Mouse (Mus musculus): ENCODE results near the gene Filip1. TPM values are rescaled to one million over a fixed set of nuclear protein-coding genes. Genes with fewer than 3 reads are reported as not detected.

Filip1 gene
- polyA plus RNA-seq, 1 experiment from 2014 or later = 1.8 TPM

DNA sequence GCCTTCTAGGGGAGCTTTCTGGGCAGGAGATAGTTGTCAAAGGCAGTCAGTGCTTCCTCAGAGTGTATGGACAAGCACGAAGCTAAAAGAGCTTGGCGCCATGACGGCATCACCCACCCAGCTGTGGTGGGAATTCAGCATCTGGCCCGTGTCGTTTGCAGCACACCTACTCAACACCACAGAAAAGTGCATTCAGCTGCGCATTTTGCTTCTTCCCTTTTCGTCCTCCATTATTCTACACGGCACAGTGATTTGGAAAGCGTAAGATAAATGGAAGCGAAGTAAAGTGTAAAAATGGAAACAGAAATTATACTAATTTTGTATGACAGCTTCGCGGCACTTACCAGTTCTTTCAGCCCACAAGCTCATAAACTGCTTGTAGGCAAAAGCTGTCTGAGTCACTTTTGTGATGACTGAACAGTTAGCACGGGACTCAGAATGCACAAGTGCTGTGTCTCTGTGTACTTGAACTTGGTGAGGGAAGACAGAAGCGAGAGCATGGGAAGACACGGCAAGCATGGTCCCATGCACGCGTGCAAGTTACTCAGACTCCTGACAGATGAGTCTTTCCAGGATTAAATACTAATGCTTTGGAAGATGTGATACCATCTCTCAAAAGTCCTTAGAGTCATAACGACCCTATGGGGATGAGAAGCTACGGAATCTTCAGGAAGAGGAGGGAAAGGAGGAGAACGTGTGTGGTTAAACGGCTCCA lies 85.3 kb downstream of the Filip1 start:
- no peak overlapping the region for H3K4me3 ChIP-seq (ENCODE audit: low read depth, low read length)
- H3K27ac ChIP-seq (ENCODE audit: low read depth, low read length) = no peak overlapping the region
- ATAC-seq (replicated peaks; ENCODE audit: low FRiP score) (no peak), DNase-seq (ENCODE audit: low spot score) (no peak)
- no peaks in the 10 kb centered on the region for H3K27me3 ChIP-seq (replicated peaks; ENCODE audit: control insufficient read depth, insufficient read depth, low read length)
- H3K4me1 ChIP-seq (replicated peaks; ENCODE audit: control insufficient read depth, insufficient read depth, low read length) = no peaks in the 10 kb centered on the region
- H3K9ac ChIP-seq (ENCODE audit: low read depth, low read length) = no peak overlapping the region
- H3K4me2 ChIP-seq = no peak overlapping the region
- H3K9me3 ChIP-seq (ENCODE audit: control insufficient read depth, low read length) = no peaks in the 10 kb centered on the region
- 88% methylated on average over 21 of the region's 21 CpGs for whole genome bisulfite sequencing
- no peaks in the 10 kb centered on the region for H3K36me3 ChIP-seq (ENCODE audit: control insufficient read depth, insufficient read depth, low read length)

DNA sequence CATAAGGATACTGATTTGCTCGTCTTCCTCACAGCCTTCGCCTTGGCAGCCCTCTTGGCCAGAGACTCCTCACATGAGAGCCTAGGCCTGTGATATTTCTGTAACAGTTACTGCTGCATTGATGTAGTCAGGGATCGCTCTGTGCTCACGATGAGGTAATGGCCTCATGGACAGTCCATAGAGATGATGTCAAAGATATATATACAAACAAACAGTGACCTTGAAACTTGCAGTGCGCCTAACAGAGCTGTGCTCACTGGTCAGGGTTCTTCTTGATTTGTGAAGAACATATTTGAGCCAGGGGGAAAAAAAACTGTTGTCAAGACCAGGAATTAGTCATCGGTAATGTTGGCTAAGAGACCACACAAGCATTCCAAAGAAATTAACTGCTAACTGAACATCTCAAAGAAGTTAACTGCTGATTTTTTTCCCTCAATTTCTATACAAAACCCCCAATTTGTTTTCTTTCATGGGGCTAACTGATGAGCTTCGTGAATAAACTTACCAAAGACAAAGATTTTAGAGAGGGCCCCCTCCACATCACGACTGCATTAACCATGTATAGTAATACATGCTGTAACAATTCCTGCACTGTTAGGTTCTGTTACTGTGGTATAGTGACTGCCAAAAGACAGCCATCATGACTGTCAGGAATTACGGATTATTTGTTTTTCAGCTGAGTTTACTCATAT lies 86.0 kb downstream of the Filip1 start:
- Histone ChIP-seq H3K36me3 (ENCODE audit: control insufficient read depth, insufficient read depth, low read length) (no peaks in the 10 kb centered on the region), H3K9me3 (ENCODE audit: control insufficient read depth, low read length) (no peaks in the 10 kb centered on the region), H3K27me3 (replicated peaks; ENCODE audit: control insufficient read depth, insufficient read depth, low read length) (no peaks in the 10 kb centered on the region), H3K4me2 (no peak overlapping the region), H3K27ac (ENCODE audit: low read depth, low read length) (no peak overlapping the region), H3K4me1 (replicated peaks; ENCODE audit: control insufficient read depth, insufficient read depth, low read length) (no peaks in the 10 kb centered on the region), H3K4me3 (ENCODE audit: low read depth, low read length) (no peak overlapping the region), H3K9ac (ENCODE audit: low read depth, low read length) (no peak overlapping the region)
- no peak for DNase-seq (ENCODE audit: low spot score)
- 87% methylated on average over 9 of the region's 9 CpGs for WGBS
- ATAC-seq (replicated peaks; ENCODE audit: low FRiP score) = no peak

DNA sequence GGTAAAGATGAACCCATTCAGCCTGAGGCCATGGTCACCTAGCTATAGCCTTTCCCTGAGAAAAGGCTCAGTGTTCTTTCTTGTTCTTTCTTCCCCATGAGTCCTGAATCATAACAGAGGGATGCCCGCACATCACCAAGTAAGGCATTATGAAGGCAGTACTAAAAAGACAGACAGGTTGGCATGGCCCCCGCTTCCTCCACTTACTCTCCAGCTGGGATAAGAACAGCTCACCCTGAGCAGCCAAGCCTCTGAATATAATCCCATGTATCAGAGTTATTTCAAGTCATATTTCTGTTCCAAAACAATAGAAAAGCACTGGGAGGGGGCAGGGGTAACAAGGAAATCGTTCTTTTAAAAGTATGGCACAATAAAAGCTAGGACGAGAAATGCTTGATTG lies 86.7 kb downstream of the Filip1 start:
- no peaks in the 10 kb centered on the region for H3K27me3 ChIP-seq (replicated peaks; ENCODE audit: control insufficient read depth, insufficient read depth, low read length)
- H3K4me1 ChIP-seq (replicated peaks; ENCODE audit: control insufficient read depth, insufficient read depth, low read length) = no peaks in the 10 kb centered on the region
- H3K27ac ChIP-seq (ENCODE audit: low read depth, low read length) = no peak overlapping the region
- no peak for ATAC-seq (replicated peaks; ENCODE audit: low FRiP score)
- H3K4me2 ChIP-seq = no peak overlapping the region
- no peak overlapping the region for H3K4me3 ChIP-seq (ENCODE audit: low read depth, low read length)
- no peak for DNase-seq (ENCODE audit: low spot score)
- no peaks in the 10 kb centered on the region for H3K9me3 ChIP-seq (ENCODE audit: control insufficient read depth, low read length)
- 87% methylated on average over 4 of the region's 4 CpGs for WGBS
- H3K36me3 ChIP-seq (ENCODE audit: control insufficient read depth, insufficient read depth, low read length) = no peaks in the 10 kb centered on the region
- no peak overlapping the region for H3K9ac ChIP-seq (ENCODE audit: low read depth, low read length)

DNA sequence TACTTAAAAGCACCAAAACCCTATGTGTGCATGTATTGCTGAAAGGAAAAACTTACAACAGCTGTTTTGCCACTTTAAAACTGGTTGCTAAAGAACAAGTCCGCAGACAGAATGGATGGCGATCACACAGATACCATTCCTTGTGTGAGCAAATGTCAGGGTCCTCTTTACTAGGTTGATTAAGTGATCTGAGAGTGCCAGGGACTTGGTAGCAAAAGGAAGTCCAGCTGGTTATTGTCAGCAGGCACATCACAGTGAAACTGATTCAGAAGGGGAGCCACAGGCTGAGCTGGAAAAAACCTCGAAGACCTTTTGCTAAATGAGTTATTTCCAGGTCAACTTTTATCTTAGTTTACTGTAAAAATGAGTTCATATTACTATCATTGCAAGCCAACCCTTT lies 89.4 kb downstream of the Filip1 start:
- no peak for ATAC-seq (replicated peaks; ENCODE audit: low FRiP score)
- H3K27me3 ChIP-seq (replicated peaks; ENCODE audit: control insufficient read depth, insufficient read depth, low read length) = no peaks in the 10 kb centered on the region
- H3K9me3 ChIP-seq (ENCODE audit: control insufficient read depth, low read length) = no peaks in the 10 kb centered on the region
- no peak for DNase-seq (ENCODE audit: low spot score)
- H3K4me1 ChIP-seq (replicated peaks; ENCODE audit: control insufficient read depth, insufficient read depth, low read length) = no peaks in the 10 kb centered on the region
- H3K4me3 ChIP-seq (ENCODE audit: low read depth, low read length) = no peak overlapping the region
- H3K4me2 ChIP-seq = no peak overlapping the region
- H3K36me3 ChIP-seq (ENCODE audit: control insufficient read depth, insufficient read depth, low read length) = no peaks in the 10 kb centered on the region
- 75% methylated on average over 3 of the region's 3 CpGs for WGBS
- H3K27ac ChIP-seq (ENCODE audit: low read depth, low read length) = no peak overlapping the region
- H3K9ac ChIP-seq (ENCODE audit: low read depth, low read length) = no peak overlapping the region

DNA sequence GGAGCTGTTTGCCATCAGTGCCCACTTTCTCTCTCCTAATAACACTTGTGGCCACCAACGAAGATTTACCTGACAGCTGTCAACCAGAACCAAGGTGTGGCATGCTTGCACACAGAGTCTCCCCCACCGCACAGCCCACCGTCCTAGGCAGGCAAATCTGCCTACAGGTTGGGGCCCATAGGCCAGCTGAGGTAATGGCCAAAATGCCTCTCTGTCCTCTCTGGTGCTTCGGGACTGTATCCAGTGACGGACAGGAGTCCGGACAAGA lies 90.2 kb downstream of the Filip1 start:
- Histone ChIP-seq H3K9ac (ENCODE audit: low read depth, low read length) (no peak overlapping the region), H3K36me3 (ENCODE audit: control insufficient read depth, insufficient read depth, low read length) (no peaks in the 10 kb centered on the region), H3K4me2 (no peak overlapping the region), H3K27ac (ENCODE audit: low read depth, low read length) (no peak overlapping the region), H3K4me3 (ENCODE audit: low read depth, low read length) (no peak overlapping the region), H3K27me3 (replicated peaks; ENCODE audit: control insufficient read depth, insufficient read depth, low read length) (no peaks in the 10 kb centered on the region), H3K4me1 (replicated peaks; ENCODE audit: control insufficient read depth, insufficient read depth, low read length) (no peaks in the 10 kb centered on the region), H3K9me3 (ENCODE audit: control insufficient read depth, low read length) (no peaks in the 10 kb centered on the region)
- WGBS = 86% methylated on average over 6 of the region's 6 CpGs
- no peak for DNase-seq (ENCODE audit: low spot score)
- ATAC-seq (replicated peaks; ENCODE audit: low FRiP score) = no peak

DNA sequence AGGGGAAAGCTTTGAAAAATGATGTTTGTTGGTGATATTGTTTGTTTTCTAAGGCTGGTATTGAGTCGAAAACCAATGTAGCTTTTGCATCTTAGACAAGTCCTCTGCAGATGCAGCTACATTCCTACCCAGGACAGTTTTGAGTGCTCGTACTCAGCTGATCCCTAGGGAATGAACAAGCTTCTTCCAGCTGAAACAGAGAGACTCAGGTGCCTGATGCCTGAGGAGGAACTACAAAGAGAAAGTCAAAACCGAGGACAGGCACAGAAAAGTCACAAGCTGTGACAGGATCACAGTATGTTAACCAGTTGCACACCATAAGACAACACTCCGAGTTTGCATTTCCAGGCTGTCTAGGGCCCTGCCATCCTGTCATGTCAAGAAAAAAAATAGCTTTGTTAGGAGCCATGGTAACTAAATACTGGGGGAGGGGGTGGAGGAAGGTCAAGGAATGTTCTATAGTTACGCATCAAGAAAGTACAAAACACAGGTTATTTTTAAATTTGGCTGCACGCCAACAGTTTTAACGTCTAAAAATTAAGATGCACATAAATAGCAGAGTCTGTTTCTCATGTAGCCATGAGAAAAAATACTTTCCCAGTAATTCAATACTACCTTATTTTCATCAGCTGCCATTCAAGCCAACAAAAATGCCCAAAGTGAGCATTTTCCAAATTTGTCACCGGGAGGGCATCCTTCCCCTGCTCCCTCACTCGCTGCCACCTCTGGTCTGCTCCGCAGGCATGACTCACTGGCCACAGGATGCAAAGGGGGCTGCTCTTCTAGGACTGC lies 90.8 kb downstream of the Filip1 start:
- no peak overlapping the region for H3K4me2 ChIP-seq
- H3K27ac ChIP-seq (ENCODE audit: low read depth, low read length) = no peak overlapping the region
- 64% methylated on average over 10 of the region's 10 CpGs for WGBS
- ATAC-seq (replicated peaks; ENCODE audit: low FRiP score) (no peak), DNase-seq (ENCODE audit: low spot score) (no peak)
- H3K27me3 ChIP-seq (replicated peaks; ENCODE audit: control insufficient read depth, insufficient read depth, low read length) = no peaks in the 10 kb centered on the region
- no peaks in the 10 kb centered on the region for H3K9me3 ChIP-seq (ENCODE audit: control insufficient read depth, low read length)
- H3K9ac ChIP-seq (ENCODE audit: low read depth, low read length) = no peak overlapping the region
- H3K4me1 ChIP-seq (replicated peaks; ENCODE audit: control insufficient read depth, insufficient read depth, low read length) = no peaks in the 10 kb centered on the region
- no peaks in the 10 kb centered on the region for H3K36me3 ChIP-seq (ENCODE audit: control insufficient read depth, insufficient read depth, low read length)
- H3K4me3 ChIP-seq (ENCODE audit: low read depth, low read length) = no peak overlapping the region

DNA sequence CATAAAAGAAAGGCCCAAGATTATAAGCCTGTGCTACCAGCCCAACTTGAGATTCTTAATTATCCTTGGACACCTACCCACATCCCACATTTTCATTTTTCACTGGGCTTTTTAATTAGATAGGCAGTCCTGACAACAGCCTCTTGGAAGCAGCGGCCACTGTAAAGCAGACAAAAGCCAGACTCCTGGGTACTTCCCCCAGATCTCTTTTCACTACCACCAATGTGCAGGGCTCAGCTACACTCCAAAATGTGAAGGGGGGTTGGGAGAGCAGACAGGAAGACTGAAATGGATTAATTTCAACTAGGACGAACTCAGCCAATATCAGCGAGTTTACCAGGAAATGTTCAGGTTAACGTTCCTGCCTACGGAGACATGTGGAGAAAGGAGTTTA lies 92.1 kb downstream of the Filip1 start:
- H3K4me2 ChIP-seq = no peak overlapping the region
- no peaks in the 10 kb centered on the region for H3K36me3 ChIP-seq (ENCODE audit: control insufficient read depth, insufficient read depth, low read length)
- no peak overlapping the region for H3K27ac ChIP-seq (ENCODE audit: low read depth, low read length)
- WGBS = 55% methylated on average over 5 of the region's 5 CpGs
- no peaks in the 10 kb centered on the region for H3K4me1 ChIP-seq (replicated peaks; ENCODE audit: control insufficient read depth, insufficient read depth, low read length)
- no peak overlapping the region for H3K9ac ChIP-seq (ENCODE audit: low read depth, low read length)
- no peak overlapping the region for H3K4me3 ChIP-seq (ENCODE audit: low read depth, low read length)
- no peaks in the 10 kb centered on the region for H3K9me3 ChIP-seq (ENCODE audit: control insufficient read depth, low read length)
- DNase-seq (ENCODE audit: low spot score) = no peak
- H3K27me3 ChIP-seq (replicated peaks; ENCODE audit: control insufficient read depth, insufficient read depth, low read length) = no peaks in the 10 kb centered on the region
- no peak for ATAC-seq (replicated peaks; ENCODE audit: low FRiP score)

DNA sequence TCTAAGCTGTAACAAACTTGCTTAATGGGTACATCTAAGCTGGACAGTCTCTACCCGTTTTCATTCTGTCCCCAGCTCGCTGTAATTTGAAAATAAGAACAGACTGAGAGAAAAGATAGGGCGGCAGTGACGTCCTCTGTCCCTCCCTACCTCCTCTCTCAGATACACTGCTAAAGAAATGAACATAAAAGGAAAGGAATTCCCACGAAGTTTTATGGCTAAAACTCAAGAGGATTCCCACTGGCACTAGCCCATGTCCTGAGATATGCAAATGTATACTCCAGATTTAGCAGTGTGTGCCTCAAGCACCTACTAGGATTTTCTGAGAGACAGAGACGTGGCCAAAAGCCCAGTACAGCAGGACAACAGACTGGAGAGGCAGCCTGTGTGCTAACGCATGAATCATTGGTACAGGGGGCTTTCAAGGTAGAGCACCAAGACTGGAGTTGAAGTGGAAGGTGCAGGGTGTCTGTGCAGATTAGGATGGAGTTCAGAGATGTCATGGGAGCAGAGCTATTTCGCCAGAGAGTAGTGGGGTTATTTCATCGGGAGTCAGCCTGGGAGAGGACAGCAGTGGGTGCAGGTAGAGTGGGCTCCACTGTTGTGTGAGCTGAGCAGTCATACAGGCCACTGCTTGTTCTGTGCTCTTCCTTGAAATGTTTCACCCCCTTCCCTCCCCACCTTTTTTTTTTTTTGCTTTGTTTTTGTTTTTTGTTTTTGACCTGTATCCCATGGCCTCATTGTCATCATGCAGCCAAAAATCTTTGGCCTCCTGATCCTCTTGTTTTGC lies 92.7 kb downstream of the Filip1 start:
- Histone ChIP-seq H3K36me3 (ENCODE audit: control insufficient read depth, insufficient read depth, low read length) (no peaks in the 10 kb centered on the region), H3K4me2 (no peak overlapping the region), H3K9me3 (ENCODE audit: control insufficient read depth, low read length) (no peaks in the 10 kb centered on the region), H3K27ac (ENCODE audit: low read depth, low read length) (no peak overlapping the region), H3K27me3 (replicated peaks; ENCODE audit: control insufficient read depth, insufficient read depth, low read length) (no peaks in the 10 kb centered on the region), H3K4me3 (ENCODE audit: low read depth, low read length) (no peak overlapping the region), H3K9ac (ENCODE audit: low read depth, low read length) (no peak overlapping the region), H3K4me1 (replicated peaks; ENCODE audit: control insufficient read depth, insufficient read depth, low read length) (no peaks in the 10 kb centered on the region)
- ATAC-seq (replicated peaks; ENCODE audit: low FRiP score) (0 out of 2 replicates have a peak, but pooled peaks have one; percentile 26), DNase-seq (ENCODE audit: low spot score) (no peak)
- WGBS = 43% methylated on average over 9 of the region's 9 CpGs

Measured in liver, embryonic 11.5 days (tissue).